Mouse (Mus musculus): Measurements from ENCODE around the gene Actl7b.

DNA sequence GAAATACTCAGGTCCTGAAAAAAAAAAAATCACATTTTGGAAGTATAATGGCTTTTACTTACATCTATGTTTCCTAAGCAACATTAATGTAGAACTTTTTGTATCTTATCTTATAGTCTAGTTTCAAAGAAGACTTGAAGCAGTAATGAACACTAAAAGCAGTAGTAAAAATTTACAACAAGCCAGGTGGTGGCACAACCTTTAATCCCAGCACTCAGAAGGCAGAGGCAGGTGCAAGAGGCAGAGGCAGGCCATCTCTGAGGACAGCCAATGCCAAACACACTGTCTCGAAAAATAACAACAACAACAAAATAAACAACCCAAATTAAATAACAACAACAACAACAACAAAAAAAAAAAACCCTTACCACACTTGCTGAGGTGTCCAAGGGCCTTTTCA, 29.8 kb upstream of the Actl7b start:
- TF ChIP-seq TAL1 (IDR thresholded peaks at IDR 0.05; ENCODE audit: low read length) (no peak), GATA1 (IDR thresholded peaks at IDR 0.05; ENCODE audit: low read length) (no peak)

Data from erythroblast, embryonic 14.5 days (primary cell).